Mouse (Mus musculus) limb, embryonic 10.5 days (tissue): ENCODE data around the gene Arxes2. TPM values are rescaled to one million over a fixed set of nuclear protein-coding genes. Genes with fewer than 3 reads are reported as not detected.
"Not testable (repeated sequence)": the region's sequence is repeated elsewhere in the genome, so short reads cannot be mapped to it uniquely, and the experiment has no call there.

Source experiments
- DNase-seq: peaks from one replicate; pipeline ENCODE4 v3.0.0-alpha.2; 2017; ENCODE audit warnings: low spot score
- H3K27ac ChIP-seq: fragments of 300-500 bp; sonication (generic); 2 replicates; pipeline ENCODE4 v1.5.1; 2016; ENCODE audit warnings: mild to moderate bottlenecking
- H3K27me3 ChIP-seq: fragments of 300-500 bp; sonication (generic); 2 replicates; pipeline ENCODE4 v1.6.1; 2016; ENCODE audit warnings: low read depth, mild to moderate bottlenecking; ENCODE audit not compliant: poor library complexity, severe bottlenecking
- H3K36me3 ChIP-seq: fragments of 300-500 bp; sonication (generic); 2 replicates; pipeline ENCODE4 v1.6.1; 2016; ENCODE audit warnings: mild to moderate bottlenecking, moderate library complexity
- H3K4me1 ChIP-seq: fragments of 300-500 bp; sonication (generic); 2 replicates; pipeline ENCODE4 v1.6.1; 2016
- H3K4me3 ChIP-seq: fragments of 300-500 bp; sonication (generic); 2 replicates; pipeline ENCODE4 v1.5.1; 2016; ENCODE audit warnings: mild to moderate bottlenecking, moderate library complexity
- H3K9me3 ChIP-seq: fragments of 300-500 bp; sonication (generic); replicated peaks from 2 replicates; pipeline ENCODE4 v1.6.1; 2016; ENCODE audit warnings: mild to moderate bottlenecking
- WGBS: fragments of 180-500 bp; shearing (Covaris S2); methylation state at CpG from one replicate; pipeline ENCODE4 v1.1.7; 2016; 5-methylcytosine and 5-hydroxymethylcytosine counted together
- polyA plus RNA-seq: library from polyadenylated mRNA; unstranded; fragments of >200 nt; fragmentation: Nextera tagmentation; extraction: Ambion mirVana; gene quantifications from 2 replicates; pipeline ENCODE4 v1.2.1, GENCODE M21; 2016

Arxes2 gene
- polyA plus RNA-seq, result 91.6 and 92.4 TPM in 2 replicates

DNA sequence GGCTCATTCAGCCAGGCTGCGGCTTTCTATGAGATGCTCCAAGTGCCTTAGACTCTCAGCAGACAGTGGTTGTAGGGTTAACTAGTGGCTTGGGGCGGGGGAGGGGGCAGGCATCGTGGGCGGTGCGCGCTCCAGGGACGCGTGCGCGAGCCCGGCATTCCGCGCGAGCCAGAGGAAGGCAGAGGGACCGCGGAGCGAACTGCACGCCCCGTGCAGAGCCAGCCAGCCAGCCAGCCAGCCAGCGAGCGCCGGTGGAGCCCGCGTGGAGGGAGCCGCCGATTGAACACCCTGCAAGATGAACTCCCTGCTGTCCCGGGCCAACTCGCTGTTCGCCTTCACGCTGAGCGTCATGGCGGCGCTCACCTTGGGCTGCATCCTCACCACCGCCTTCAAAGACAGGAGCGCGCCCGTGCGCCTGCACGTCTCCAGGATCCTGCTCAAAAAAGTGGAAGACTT is at the start of gene Arxes2:
Gene Arxes2 (plus strand): TSS at position 161 of the 456 bp plus-strand sequence.
- WGBS, result 9% methylated on average over 22 of the region's 39 CpGs
- DNase-seq, H3K36me3 ChIP-seq, H3K4me1 ChIP-seq, H3K9me3 ChIP-seq: not testable (repeated sequence)
- Histone ChIP-seq H3K27ac (peak within 1 kb of the TSS; percentile 25; the same call in 1 of the 2 replicates), H3K27me3 (peaks cover 37% of the 10 kb centered on the region), H3K4me3 (peak within 1 kb of the TSS; percentile 42)

DNA sequence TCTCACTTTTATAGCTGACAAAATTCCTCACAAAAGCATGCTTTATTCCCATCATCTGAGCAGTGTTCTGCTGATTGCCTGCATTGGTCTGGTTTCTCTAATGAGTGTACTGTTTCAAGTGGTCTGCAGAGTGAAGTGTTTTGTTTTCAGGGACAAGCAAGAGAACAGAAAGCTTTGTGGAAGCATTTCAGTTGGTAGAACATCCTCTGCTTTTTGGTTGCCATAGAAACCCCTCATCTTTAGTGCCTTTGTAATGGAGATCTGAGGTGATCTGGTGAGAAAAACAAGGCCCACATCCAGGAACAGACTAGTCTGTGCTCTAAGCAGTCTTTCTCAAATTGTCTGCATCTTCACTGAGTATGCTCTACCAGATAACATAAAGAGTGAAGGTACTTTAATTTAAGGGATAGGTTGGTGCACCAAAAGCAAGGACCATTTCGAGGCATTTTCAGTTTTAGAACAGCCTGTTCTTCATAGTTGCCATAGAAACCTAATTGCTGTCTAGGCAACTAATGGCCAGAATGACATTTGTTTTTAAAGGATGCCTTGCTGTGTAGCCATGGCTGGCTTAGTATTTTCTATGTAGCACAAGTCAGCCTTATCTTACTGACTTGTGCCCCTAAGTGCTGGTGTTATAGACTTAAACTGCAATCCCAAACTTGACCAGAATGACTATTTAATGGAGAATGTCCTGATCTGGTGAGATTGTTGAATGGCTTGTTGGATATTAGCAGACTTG is 44.8 kb upstream of the Arxes2 start:
- Histone ChIP-seq H3K4me1 (no peaks in the 10 kb centered on the region), H3K36me3 (no peaks in the 10 kb centered on the region; the same call in 1 of the 2 replicates), H3K9me3 (no peaks in the 10 kb centered on the region), H3K27me3 (peaks cover 8% of the 10 kb centered on the region; the same call in 1 of the 2 replicates), H3K4me3 (no peak overlapping the region), H3K27ac (no peak overlapping the region)
- DNase-seq, result no peak
- WGBS, result 81% methylated on average over 1 of the region's 1 CpGs

- Histone ChIP-seq H3K27me3 (no peaks in the 10 kb centered on the region; the same call in 1 of the 2 replicates), H3K27ac (no peak overlapping the region), H3K36me3 (no peaks in the 10 kb centered on the region), H3K4me3 (no peak overlapping the region), H3K9me3 (no peaks in the 10 kb centered on the region), H3K4me1 (no peaks in the 10 kb centered on the region)
- WGBS, result 85% methylated on average over 1 of the region's 1 CpGs
- DNase-seq, result no peak
Observed at GRCm38 (mm10) chrX:135956988-135957690, 36.5 kb upstream of the Arxes2 start.

- WGBS, result 94% methylated on average over 2 of the region's 2 CpGs
- Histone ChIP-seq H3K27ac (no peak overlapping the region), H3K27me3 (no peaks in the 10 kb centered on the region; the same call in 1 of the 2 replicates), H3K4me1 (no peaks in the 10 kb centered on the region), H3K4me3 (no peak overlapping the region), H3K9me3 (no peaks in the 10 kb centered on the region), H3K36me3 (no peaks in the 10 kb centered on the region)
- no peak for DNase-seq
Observed at GRCm38 (mm10) chrX:135957691-135958081, 35.9 kb upstream of the Arxes2 start.

DNA sequence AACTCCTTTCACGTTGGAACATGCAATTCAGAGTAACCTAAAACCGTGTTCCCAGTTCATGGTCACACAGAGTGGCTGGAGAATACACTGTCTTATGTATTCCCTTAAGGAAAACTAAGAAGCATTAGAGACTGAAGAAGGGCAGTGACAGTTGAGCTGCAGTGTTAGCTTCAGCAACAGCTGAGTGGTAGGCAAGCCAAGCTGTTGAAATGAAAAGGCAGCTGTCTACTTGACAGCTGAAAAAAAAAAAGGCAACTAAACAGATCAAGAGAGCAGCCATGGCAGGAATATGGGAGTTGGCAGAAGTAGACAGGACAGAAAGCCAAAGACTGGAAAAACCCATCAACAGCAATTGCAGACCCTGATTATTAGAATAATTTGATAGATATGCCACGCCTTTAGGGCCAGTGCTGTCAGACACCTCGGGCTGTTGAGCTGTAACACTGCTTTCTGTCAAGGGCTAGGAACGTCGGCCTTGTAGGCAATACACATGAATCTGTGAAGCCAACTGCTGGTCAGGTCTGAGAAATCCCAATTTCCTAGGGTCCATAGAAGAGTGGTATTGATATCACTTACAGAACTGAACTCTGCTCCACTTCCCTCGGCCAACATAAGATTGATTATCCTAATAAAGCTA is 34.9 kb upstream of the Arxes2 start:
- H3K27me3 ChIP-seq, result no peaks in the 10 kb centered on the region; the same call in 1 of the 2 replicates
- no peak for DNase-seq
- no peaks in the 10 kb centered on the region for H3K36me3 ChIP-seq
- H3K27ac ChIP-seq, result no peak overlapping the region
- no peaks in the 10 kb centered on the region for H3K9me3 ChIP-seq
- WGBS, result 83% methylated on average over 7 of the region's 7 CpGs
- H3K4me3 ChIP-seq, result no peak overlapping the region
- no peaks in the 10 kb centered on the region for H3K4me1 ChIP-seq

DNA sequence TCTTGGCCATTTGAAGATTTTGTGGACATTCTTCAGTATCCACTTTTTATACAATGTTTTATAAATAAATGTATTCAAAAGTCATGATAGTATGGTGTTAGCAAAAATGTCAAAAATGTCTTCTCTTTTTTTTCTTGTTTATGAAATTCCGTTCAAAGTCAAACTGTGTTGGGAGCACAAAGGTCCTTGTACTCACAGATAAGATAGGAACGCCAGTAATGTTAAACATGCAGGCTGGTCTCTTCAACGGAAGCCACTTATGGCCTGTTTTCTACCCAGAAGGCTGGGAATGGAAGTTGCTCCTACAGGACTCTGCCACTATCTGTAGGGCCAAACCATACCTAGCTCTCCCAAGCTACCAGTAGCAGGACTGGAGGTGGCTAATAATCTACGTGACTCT is 34.1 kb upstream of the Arxes2 start:
- H3K9me3 ChIP-seq, result no peaks in the 10 kb centered on the region
- 88% methylated on average over 4 of the region's 4 CpGs for WGBS
- no peak overlapping the region for H3K4me3 ChIP-seq
- no peak for DNase-seq
- no peaks in the 10 kb centered on the region for H3K36me3 ChIP-seq
- no peaks in the 10 kb centered on the region for H3K4me1 ChIP-seq
- no peaks in the 10 kb centered on the region; the same call in 1 of the 2 replicates for H3K27me3 ChIP-seq
- no peak overlapping the region for H3K27ac ChIP-seq

DNA sequence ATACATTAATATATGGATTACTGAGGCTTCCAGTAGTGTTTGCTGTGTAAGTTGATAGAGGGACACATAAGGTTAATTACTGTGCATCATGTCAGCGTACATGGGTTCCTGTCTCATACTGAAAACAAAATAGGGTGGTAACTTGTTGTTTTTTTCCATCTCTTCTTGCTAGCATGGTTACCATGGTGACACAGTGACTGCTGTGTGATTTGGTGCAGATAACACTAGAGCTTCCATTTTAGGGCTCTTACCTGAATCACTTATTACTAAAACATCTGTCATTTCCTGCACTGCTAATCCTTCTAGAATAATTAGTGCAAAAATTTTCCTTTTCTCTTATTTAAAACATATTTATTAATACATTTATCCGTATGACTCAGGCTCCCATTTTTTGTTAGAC is 31.3 kb upstream of the Arxes2 start:
- no peak overlapping the region for H3K27ac ChIP-seq
- H3K36me3 ChIP-seq, result no peaks in the 10 kb centered on the region
- no peaks in the 10 kb centered on the region for H3K4me1 ChIP-seq
- no peaks in the 10 kb centered on the region for H3K9me3 ChIP-seq
- WGBS, result 78% methylated on average over 2 of the region's 2 CpGs
- H3K27me3 ChIP-seq, result no peaks in the 10 kb centered on the region; the same call in 1 of the 2 replicates
- no peak for DNase-seq
- H3K4me3 ChIP-seq, result no peak overlapping the region

DNA sequence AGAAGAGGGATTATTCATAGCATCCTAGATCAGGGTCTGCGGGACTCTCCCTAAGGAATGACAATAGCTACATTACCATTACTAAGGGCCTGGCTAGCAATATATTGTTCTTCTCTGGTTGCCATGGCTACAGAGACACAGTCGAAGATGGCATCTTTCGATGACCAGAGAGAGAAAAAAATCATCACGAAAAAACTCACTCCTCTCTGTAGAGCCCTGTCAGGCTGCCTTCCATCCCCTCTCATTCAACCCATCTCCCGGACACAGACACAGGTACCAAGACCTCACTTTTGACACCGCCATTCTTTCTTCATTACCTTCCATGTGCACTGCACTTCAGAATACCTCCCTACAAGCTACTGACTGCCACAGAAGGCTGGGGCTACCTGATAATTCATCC is 30.5 kb upstream of the Arxes2 start:
- whole genome bisulfite sequencing, result 61% methylated on average over 6 of the region's 6 CpGs
- DNase-seq, result no peak
- Histone ChIP-seq H3K4me3 (no peak overlapping the region), H3K4me1 (no peaks in the 10 kb centered on the region), H3K9me3 (no peaks in the 10 kb centered on the region), H3K27ac (no peak overlapping the region), H3K27me3 (no peaks in the 10 kb centered on the region; the same call in 1 of the 2 replicates), H3K36me3 (no peaks in the 10 kb centered on the region)

- no peaks in the 10 kb centered on the region for H3K9me3 ChIP-seq
- no peaks in the 10 kb centered on the region; the same call in 1 of the 2 replicates for H3K27me3 ChIP-seq
- no peak overlapping the region for H3K27ac ChIP-seq
- H3K4me3 ChIP-seq, result no peak overlapping the region
- no peaks in the 10 kb centered on the region for H3K4me1 ChIP-seq
- 19% methylated on average over 3 of the region's 3 CpGs for WGBS
- no peak for DNase-seq
- no peaks in the 10 kb centered on the region for H3K36me3 ChIP-seq
Observed at GRCm38 (mm10) chrX:135963629-135964028, 30.0 kb upstream of the Arxes2 start.

DNA sequence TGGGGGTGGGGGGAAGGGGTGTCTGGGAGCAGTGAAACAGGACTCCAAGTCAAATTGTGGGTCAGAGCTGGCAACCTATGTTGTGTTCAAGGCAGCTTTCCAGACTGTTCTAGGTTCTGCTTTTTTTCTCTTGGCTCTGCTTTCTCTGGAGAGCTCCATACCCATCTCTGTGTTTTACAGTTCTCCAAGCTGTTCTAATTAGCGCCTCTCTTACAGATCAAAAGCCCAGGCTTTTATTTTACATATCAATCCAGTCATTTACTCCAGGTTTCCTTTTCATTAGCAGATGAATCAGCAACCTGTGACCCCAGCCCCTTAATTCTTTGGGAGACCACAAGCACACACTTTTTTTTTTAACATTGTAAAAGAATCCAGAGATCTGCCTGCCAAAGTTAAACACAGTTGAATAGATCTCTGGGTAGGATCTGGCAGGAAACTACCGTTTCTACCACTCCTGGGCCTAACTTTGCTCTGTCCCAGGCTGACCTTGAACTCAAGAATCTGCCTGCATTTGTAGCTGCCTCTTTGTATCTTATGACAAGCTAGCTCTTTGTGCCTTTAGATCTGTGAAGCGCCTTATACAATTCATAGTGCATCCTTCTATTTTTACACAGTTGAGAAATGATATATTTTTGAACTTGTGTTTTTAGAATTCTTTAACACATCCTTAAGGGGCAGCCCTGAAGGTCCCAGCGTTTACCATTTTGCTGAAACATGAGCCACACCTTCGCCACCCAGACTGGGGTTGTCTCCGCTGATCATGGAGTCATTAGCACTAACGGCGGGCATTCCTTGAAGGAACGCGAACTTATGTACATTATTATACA is 19.8 kb upstream of the Arxes2 start:
- Histone ChIP-seq H3K27ac (no peak overlapping the region), H3K4me1 (no peaks in the 10 kb centered on the region), H3K9me3 (no peaks in the 10 kb centered on the region), H3K4me3 (no peak overlapping the region), H3K27me3 (no peaks in the 10 kb centered on the region), H3K36me3 (peaks cover 12% of the 10 kb centered on the region)
- WGBS, result 73% methylated on average over 10 of the region's 10 CpGs
- no peak for DNase-seq

DNA sequence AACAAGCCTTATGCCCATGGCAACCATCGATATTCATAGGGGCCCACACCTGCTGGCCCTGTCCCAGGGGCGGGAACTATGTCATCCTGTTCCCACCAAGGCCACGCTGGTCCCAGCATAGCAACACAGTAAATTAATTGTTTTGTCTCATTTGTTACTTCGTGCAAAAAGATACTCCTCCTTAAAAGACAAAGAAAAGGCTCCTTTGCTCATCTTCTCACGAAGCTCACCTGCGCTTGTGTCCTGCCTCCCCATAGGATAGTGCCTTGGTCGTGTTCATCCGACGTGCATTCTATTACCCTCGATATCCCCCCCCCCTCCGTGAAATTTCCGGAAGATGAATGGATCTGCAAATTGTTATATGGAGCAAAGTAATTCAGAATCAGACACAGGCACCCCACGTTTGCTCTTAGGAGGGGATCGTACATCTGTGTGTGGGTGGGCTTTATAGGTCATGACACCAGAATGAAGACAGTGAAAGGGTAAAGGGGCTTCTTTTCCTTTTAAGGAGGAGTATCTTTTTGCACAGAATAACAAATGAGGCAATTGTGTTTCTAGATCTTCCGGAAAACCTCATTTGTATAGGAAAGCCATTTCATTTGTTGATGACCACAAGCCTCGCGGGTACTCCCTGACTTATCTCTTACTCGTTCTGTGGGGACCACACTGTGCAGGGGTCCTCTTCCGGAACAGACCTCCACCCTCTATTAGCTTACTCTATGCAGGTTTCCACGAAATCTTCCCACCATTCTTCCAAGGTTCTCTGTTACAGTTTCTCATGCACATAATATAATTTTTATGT is 19.0 kb upstream of the Arxes2 start:
- Histone ChIP-seq H3K36me3 (peaks cover 12% of the 10 kb centered on the region), H3K9me3 (no peaks in the 10 kb centered on the region), H3K4me1 (no peaks in the 10 kb centered on the region), H3K27me3 (no peaks in the 10 kb centered on the region), H3K27ac (no peak overlapping the region), H3K4me3 (no peak overlapping the region)
- no peak for DNase-seq
- 66% methylated on average over 20 of the region's 20 CpGs for WGBS

- H3K4me1 ChIP-seq, result no peaks in the 10 kb centered on the region
- no peak overlapping the region for H3K27ac ChIP-seq
- H3K9me3 ChIP-seq, result no peaks in the 10 kb centered on the region
- WGBS, result 21% methylated on average over 8 of the region's 8 CpGs
- peak; percentile 71 for DNase-seq
- no peaks in the 10 kb centered on the region for H3K27me3 ChIP-seq
- H3K4me3 ChIP-seq, result no peak overlapping the region
- H3K36me3 ChIP-seq, result peaks cover 8% of the 10 kb centered on the region
Observed at GRCm38 (mm10) chrX:135975226-135975552, 18.4 kb upstream of the Arxes2 start.
